Mouse (Mus musculus) cortical plate, adult 2 months (tissue): ENCODE data around the gene Raet1d. TPM values are rescaled to one million over a fixed set of nuclear protein-coding genes. Genes with fewer than 3 reads are reported as not detected.
"Not testable (repeated sequence)": the region's sequence is repeated elsewhere in the genome, so short reads cannot be mapped to it uniquely, and the experiment has no call there.

ENCODE experiments used
- H3K27ac ChIP-seq: fragments of 200-500 bp; 2 replicates; pipeline ENCODE4 v1.5.1; 2012; ENCODE audit warnings: low read length, control low read depth, inconsistent platforms; ENCODE audit not compliant: insufficient read depth
- H3K4me1 ChIP-seq: fragments of 200-500 bp; 2 replicates; pipeline ENCODE4 v1.6.1; 2011; ENCODE audit warnings: low read length; ENCODE audit not compliant: control insufficient read depth, insufficient read depth
- H3K4me3 ChIP-seq: fragments of 200-500 bp; 2 replicates; pipeline ENCODE4 v1.5.1; 2011; ENCODE audit warnings: mild to moderate bottlenecking, low read length, control low read depth; ENCODE audit not compliant: insufficient read depth
- CTCF ChIP-seq: fragments of 200-500 bp; IDR thresholded peaks from 2 replicates; pipeline ENCODE4 v1.5.1; 2011; ENCODE audit warnings: mild to moderate bottlenecking, control low read depth, low read length; ENCODE audit not compliant: insufficient read depth; ENCODE audit errors: extremely low read depth
- POLR2A ChIP-seq: fragments of 200-500 bp; IDR thresholded peaks from 2 replicates; pipeline ENCODE4 v1.6.1; 2011; ENCODE audit warnings: mild to moderate bottlenecking, low read length, control low read depth; ENCODE audit not compliant: insufficient read depth; ENCODE audit errors: extremely low read depth
- polyA plus RNA-seq: library from polyadenylated mRNA; depleted of rRNA; stranded (reverse); fragments of >200 nt; gene quantifications from 2 replicates; pipeline ENCODE4 v1.2.3, GENCODE M21; 2012; rRNA removed

The Raet1d gene
- polyA plus RNA-seq: 0.13 and 0.23 TPM in 2 replicates

DNA sequence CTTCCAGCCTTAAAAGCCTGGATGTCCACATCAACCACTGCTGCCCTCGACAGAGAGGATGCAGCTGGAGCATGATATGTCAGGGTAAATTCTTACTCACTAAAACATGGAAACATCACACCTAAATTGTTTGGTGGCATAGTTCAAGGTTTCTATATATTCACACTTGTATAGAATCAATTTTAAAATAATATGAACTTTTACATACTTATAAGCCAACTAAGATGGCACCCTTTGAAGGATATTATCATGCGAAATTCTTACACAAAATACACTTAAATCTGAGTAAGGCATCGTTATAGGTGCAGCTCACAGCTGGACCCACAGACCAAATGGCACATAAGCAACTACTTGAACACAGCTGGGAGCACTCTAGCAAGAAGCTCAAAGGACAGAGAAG, at the start of gene Raet1d:
TSS of gene Raet1d (plus strand) at position 301 of the 400 bp plus-strand sequence.
- not testable (repeated sequence) for H3K4me1 ChIP-seq, H3K4me3 ChIP-seq, H3K27ac ChIP-seq

DNA sequence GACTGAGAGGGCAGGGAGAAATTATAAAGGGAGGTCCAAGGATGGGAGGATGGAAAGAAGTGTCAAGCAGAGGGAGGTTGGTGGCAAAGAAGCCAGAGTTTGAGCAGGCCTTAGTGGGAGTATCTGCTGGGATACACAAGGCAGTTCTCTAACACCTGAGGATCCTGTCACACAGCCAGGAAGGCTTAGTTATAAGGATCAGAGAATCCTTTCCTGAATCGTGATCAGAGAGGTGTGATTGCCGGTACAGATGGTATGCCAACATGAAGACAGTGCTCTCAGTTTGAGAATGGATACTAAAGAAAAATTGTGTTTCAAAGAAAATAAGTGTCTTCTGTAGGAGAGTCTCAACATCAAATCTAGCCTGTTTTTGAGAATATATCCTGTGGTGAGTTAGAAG, 37.5 kb upstream of the Raet1d start:
- no peak for TF ChIP-seq CTCF
- TF ChIP-seq POLR2A: no peak

DNA sequence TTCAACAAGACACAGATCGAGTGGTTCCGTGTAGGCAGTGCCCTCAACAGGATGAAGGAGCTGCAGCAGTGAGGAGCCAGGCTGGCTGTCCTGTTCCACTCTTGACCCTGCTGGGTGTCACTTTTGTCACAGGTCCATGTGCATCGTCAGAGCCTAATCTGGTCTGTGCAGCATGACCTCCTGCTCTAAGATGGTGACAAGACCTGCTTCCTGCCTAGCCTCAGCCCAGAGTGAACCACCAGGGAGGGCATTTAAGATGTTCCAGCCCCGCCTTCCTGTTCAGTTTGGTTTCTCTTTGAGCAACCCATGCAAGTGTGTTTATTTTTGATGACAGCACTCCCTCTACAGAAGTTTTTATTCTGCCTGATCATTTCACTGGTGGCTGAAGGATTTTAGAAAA, 14.6 kb upstream of the Raet1d start:
- H3K4me3 ChIP-seq, H3K27ac ChIP-seq, H3K4me1 ChIP-seq: not testable (repeated sequence)

More for the DNA sequence above, 37.5 kb upstream of the Raet1d start:
- Histone ChIP-seq H3K27ac (no peak overlapping the region), H3K4me1 (no peaks in the 10 kb centered on the region), H3K4me3 (no peak overlapping the region)

DNA sequence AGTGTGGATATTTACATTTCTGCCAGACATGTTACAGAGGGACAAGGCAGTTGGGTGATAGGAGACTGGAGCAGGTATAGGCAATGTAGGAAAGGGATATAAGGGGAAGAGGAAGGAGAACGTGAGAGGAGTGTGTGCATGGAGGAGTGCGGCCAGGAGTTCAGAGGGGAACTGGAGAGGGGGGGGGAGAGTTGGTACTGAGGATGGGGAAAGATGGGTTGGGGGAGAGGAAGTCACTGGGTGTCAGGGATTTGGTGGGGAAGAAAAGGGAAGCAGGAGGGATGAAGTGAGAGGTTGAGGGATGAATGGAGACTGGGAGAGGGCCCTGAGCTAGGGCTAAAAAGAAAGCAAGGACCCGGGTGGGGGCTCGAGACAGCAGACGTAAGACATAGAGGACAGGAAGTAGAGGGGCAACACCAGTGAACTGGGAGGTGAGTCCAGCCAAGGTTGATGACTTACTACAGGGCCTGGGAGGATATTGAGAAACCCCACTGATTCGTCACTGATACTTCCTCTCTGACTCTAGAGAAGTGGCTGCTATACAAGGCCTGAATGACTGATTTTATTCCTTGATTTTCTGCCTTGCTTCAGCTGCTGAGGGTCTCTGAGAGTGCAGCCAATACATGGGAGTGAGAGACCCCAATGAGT, 6.7 kb upstream of the Raet1d start:
- H3K4me1 ChIP-seq, H3K4me3 ChIP-seq, H3K27ac ChIP-seq: not testable (repeated sequence)

DNA sequence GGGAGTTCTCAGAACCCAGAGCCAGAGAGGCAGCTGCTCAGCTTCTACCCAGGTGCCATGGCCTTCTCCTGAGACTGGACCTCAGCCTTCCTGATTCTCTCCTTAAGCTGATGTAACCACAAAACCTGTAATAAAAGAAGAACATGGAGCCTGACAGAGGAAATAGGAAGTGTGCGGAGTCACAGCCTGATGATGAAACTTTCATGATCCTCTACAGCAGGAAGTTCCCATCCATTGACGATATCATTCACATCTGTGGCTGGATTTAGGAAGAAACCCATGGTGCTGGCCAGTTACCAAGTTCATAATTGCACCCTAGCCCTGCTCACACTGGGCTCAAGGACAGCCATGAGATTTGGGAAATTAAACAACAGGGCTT, 6.2 kb upstream of the Raet1d start:
- not testable (repeated sequence) for H3K4me1 ChIP-seq, H3K4me3 ChIP-seq, H3K27ac ChIP-seq

DNA sequence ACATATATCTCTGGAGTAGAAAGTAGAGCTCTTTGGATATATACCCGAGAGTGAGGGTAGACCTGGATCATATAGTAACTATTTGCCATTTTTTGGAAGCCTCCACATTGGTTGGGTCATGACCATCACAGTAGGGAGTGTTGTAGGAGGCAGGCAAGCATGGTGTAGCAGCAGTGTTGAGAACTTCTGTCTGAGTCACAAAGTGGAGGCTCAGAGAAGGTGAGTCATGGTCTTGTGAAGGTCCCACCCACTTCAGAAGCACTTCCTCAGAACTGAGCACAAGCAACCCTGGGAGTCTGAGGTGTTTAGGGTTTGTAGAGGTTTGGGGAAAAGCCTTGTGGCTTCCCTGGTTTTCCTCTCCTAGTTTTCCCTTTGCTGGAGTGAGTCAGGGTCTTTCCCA, 3.0 kb upstream of the Raet1d start:
- not testable (repeated sequence) for H3K4me1 ChIP-seq, H3K27ac ChIP-seq, H3K4me3 ChIP-seq

DNA sequence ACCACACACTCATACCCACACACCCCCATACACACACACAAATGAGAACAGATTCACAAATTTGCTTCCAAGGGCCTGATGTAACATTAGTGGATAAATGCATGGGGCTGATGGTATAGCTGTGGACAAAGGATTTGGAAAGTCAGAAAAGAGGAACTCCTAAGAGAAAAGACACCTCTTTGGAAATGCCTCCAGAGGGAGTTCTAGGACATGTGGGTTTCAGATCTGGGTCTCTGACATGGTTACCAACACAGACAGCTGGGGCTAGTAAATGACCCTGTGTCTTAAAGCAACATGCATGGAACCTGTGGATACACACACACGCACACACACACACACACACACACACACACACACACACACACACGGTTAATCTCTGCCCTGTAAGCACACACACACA, 605 bp downstream of the Raet1d start:
- not testable (repeated sequence) for H3K27ac ChIP-seq, H3K4me1 ChIP-seq, H3K4me3 ChIP-seq

DNA sequence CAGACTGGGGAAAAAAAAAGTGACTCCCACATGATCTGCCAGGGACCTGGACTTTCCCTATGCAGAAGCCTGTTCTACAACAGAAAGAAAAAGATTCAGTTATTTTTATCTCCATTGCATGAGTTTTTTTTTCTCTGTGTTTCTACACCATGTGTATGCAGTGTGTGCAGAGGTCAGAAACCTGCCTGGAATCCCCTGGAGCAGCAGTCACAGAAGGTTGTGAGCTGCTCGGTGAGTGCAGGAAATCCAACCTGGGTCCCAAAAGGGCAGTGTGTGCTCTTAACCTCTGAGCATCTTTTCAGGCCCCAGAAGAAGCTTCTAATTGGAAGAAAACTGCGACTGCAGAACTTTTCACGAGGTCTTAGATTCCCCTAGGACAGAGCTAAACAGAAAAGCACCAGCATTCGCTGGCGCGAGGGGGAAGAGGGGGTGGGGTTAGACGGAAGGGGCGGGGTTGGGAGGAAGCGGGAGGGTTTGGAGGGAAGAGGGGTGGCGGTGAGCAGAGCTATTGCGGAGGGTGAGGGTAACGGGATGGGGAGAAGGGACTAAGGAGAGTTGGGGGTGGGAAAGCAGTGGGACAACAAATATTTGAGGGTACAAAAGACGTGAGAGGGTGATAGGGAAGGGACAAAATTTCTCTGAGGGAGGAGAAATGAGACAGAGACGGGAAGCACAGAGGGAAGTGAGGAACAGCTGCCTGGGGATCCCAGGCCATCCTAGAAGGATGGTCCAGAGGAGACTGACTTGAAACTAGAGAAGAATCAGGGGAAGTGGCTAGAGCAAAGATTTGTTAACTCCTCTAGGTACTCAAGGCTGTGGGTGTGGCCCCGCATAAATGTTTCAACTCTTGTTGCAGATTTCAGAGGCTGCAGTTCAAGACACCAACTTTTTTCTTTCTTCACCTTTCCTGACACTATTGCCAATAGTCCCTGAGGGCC, 1.3 kb downstream of the Raet1d start:
- not testable (repeated sequence) for H3K4me1 ChIP-seq, H3K4me3 ChIP-seq, H3K27ac ChIP-seq

DNA sequence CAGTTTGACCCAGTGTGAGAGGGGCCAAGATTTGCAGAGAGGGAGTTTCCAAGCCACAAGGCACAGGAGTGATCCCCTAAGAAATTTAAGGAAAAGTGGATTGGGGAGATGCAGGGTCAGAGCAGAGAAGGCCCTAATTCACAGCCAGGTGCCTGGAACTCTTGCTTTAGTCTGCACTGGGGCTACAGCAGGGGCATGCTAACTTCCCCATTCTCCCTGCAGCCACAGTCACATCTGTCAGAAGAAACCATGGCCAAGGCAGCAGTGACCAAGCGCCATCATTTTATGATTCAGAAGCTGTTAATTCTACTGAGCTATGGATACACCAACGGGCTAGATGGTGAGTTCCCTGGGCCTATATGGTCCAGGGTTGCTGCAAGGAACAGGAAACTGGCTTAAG, 2.1 kb downstream of the Raet1d start:
- H3K4me3 ChIP-seq, H3K4me1 ChIP-seq, H3K27ac ChIP-seq: not testable (repeated sequence)

DNA sequence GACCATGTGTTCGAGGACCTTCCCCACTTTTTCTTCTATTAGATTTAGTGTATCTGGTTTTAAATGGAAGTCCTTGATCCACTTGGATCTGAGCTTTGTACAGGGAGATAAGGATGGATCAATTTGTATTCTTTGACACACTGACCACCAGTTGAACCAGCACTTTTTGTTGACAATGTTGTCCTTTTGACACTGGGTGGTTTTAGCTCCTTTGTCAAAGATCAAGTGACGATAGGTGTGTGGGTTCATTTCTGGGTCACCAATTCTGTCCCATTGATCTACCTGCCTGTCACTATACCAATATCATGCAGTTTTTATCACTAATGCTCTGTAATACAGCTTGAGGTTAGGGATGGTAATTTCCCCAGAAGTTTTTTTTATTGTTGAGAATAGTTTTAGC, 4.6 kb downstream of the Raet1d start:
- H3K4me3 ChIP-seq, H3K4me1 ChIP-seq, H3K27ac ChIP-seq: not testable (repeated sequence)

DNA sequence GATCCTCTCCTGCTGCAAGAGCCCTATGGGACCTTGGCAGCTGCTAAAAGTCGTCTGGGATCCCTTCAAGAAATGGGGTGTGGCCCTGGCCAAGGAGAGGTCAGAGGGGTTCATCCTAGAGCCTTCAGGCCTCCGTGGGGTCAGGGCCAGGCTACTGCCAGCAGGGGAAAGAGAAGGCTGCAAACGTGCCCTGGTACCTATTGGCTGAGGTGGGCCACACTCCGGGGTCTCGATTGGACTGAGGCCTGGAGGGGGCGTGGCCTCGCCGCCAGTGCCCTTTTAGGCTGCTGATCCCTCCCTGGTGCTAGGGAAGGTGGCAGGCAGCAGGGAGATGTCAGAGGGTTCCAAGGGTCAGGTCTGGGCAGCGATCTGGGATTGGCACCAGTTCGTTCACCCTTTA, 20.9 kb downstream of the Raet1d start:
- H3K27ac ChIP-seq, H3K4me1 ChIP-seq, H3K4me3 ChIP-seq: not testable (repeated sequence)

DNA sequence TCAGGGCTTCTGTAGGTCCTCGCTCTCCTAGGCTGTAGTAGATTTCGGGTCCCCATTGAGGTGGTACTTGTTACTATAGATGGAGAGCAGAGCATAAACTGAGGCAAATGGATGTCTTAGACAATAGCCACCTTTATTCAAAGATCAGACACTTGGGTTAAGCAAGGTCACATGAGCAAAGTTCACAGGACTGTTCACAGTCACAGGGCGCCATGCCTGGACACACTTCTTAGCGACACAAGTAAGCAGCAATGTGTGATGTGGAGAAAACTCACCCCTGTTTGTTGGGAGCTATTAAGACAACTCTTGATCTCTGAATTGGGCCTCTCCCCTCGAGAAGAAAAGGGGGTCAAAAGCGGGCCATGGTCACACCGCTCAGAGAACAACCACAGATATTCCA, 29.8 kb downstream of the Raet1d start:
- not testable (repeated sequence) for H3K4me1 ChIP-seq, H3K27ac ChIP-seq, H3K4me3 ChIP-seq

DNA sequence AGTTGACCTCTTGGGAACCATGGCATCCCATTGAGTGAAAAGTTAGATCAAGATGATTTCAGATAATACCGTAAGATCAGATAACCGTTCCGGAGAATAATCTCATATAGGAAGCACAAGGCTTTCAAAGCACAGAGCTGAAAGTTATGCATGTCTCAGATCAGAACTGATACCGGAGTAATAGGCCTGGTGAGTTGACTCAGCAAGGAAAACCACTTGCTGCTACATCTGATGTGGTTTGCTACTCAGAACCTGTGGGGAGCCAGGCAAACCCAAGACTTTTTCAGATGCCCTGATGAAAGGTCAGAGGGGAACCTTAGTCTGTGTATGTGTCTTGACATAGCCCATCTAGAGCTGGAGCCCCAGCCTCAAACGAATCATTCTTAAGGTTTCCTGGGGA, 31.3 kb downstream of the Raet1d start:
- not testable (repeated sequence) for H3K4me1 ChIP-seq, H3K27ac ChIP-seq, H3K4me3 ChIP-seq

DNA sequence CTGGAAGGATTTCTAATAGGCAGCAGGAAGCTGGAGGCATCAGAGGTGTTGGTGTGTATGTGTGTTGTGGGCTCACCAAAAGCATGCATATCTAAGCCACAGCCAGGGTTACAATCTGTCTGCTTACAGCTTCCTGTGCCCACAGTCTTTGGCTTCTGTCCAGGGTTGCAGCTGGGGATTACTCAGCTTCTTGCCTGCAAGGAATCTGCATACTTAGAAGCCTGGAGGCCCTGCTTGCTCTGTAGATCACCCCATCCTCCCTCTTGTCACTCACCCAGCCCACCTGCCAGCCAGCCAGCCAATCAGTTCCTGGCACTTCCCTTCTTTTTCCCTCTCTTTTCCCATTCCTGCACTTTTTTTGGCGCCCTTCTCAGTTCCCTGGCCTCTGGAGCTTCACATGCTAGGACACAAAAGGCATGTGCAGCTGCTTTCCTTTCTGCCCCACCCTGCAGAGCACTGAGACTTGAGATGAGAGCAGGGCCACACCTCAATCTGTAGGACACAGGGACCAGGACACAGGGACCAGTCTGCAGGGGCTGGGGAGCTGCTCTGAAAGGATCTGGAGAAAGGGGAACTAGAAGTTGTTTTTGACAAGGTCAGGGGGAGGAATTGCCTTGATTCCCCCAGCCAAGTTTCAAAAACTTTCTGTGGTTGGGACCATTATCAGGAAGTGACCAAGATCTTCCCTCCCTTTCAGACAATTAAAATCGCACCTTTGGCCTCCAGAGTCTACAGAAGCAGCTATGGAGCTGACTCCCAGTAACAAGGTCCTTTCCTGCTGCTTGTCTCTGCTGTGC, 32.9 kb downstream of the Raet1d start:
- not testable (repeated sequence) for H3K27ac ChIP-seq, H3K4me1 ChIP-seq, H3K4me3 ChIP-seq

DNA sequence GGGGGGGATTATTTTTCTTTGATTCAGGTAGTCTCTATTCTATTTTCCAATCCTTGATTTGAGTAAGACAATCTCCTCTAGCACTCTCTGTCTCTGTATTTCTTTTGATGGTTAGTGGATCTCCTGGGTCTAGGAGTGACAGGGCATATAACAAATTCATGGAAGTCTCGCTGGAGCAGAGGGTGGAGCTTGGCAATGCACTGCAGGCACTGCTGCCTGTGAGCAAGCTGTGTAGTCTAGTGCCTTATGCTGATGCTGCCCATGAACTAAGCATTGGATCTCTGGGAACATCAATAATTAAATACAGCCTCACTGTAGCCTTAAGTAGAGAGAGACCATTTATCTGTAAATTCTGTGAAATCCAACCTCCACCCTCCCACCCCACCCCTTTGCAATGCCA, 36.3 kb downstream of the Raet1d start:
- H3K27ac ChIP-seq, H3K4me3 ChIP-seq, H3K4me1 ChIP-seq: not testable (repeated sequence)
